Mouse (Mus musculus): Measurements from ENCODE around the gene Acss1. TPM values are rescaled to one million over a fixed set of nuclear protein-coding genes. Genes with fewer than 3 reads are reported as not detected.

Gene Acss1
- total RNA-seq, 4 experiments from 2014 or later: 18.3 to 24.5 (median 21.6) TPM

GRCm38 (mm10) chr2:150643726-150644415, 24.4 kb downstream of the Acss1 start:
- peak in 1 of 2 experiments; percentile 81 for DNase-seq (ENCODE audit: low spot score in 2 of 2)

- DNase-seq (ENCODE audit: low spot score in 2 of 2): no peak
Observed at GRCm38 (mm10) chr2:150643166-150643565, 25.1 kb downstream of the Acss1 start.

DNA sequence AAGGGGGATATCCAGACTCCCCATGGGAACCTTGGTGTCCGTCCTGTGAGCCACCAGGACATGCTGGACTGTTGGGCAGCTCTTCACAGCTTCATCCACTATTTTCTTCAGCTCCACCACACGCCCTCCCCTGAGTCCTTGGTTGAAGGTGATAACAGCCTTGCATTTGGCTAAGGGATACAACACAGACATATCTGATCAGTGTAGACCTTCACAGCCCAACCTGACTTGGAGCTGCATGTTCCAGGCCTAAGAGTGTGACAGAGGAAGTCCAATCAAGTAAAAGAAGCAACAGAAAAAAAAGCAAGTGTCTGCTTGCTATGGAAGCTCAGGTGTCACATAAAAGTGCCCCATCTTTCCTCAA, 29.9 kb downstream of the Acss1 start:
- DNase-seq (ENCODE audit: low spot score in 2 of 2): no peak

DNA sequence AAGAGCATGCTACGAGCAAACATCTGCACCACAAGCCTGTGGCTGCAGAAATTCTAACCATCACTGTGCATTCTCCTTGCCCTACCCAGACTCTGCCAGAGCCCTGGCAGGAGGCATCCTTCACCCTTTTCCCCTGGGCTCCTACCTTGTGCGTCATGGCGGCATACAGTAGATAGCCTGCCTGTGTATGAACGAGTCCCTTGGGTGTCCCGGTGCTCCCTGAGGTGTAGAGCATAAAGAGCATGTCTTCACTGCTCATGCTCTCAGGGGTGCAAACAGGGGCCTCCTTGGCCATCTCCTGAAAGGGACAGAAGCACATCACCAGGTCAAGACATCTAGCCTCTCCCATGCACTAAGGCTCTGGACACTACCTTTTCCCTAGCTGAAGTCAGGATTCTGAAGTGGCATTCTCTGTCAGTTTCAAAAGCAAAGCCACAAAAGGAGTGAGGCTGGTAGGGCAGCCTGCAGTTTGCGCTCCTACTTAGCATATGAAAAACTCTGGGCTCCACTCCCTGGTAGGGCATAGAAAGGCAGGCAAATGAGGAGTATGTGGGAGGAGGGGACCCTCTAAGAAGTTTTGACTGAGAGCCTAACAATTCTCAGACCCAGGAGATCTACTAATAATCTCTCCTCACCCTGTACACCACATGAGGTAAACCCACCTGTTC, 30.5 kb downstream of the Acss1 start:
- DNase-seq (ENCODE audit: low spot score in 2 of 2): no peak

DNA sequence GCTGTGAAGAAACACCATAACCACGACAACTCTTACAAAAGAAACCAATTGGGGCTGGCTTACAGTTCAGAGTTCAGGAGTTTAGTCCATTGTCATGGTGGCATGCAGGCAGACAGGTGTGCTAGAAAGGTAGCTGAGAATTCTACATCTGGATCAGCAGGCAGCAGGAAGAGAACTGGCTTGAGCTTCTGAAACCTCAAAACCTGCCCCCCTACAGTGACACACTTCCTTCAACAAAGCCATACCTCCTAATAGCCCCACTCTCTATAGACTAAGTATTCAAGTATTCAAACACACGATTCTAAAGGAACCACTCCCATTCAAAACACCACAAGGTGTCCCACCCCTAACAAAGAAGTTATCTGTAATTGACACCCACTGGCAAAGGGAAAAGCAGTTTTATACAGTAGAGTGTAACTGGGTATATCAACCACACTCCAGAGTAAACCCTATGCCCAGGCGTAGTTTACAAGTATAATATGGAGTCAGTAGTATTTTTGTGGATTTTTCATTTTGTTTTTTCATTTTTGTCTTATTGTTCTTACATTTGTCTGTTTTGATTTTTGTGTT, 32.3 kb downstream of the Acss1 start:
- no peak for DNase-seq (ENCODE audit: low spot score in 2 of 2)

DNA sequence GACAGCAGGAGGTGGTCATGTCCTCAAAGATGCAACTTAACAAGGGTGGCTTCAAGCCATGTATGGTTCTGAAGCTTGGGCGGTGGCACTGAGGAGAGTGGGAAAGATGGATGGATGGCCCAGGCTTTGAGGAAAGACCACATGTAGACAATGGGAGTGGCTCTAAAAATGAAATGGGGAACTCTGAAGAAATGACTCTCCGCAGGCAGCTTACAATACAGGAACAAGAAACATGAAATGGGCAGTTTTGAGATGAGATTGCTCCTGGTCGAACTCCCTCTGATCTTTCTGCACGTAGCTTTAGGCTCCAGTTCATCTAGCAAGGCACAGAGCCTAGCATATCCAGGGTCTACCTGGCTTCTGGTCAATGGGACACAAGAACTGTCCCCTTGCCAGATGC, 39.0 kb downstream of the Acss1 start:
- no peak for DNase-seq (ENCODE audit: low spot score in 2 of 2)

- no peak for DNase-seq (ENCODE audit: low spot score in 2 of 2)
Observed at GRCm38 (mm10) chr2:150627140-150627539, 41.2 kb downstream of the Acss1 start.

- DNase-seq (ENCODE audit: low spot score in 2 of 2): no peak
Observed at GRCm38 (mm10) chr2:150624926-150625325, 43.4 kb downstream of the Acss1 start.

DNA sequence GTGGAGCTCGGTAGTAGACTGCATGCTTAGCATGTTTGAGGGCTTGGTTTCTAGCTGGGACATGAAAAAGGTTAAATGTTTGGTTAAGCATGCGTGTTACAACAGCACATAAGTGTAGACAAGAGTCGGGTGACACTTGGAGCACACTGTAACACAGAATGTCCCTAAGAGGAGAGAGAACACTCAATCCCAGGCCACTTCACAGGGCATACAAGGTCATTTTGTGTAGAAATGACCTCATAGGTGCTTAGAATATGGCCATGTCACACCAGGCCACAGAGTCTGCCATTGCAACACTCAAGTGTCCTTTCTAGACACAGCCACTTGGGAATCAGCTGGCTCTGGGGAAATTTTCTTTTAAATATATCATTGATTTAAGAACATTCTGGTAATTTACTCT, 44.3 kb downstream of the Acss1 start:
- no peak for DNase-seq (ENCODE audit: low spot score in 2 of 2)

- no peak for DNase-seq (ENCODE audit: low spot score in 2 of 2)
Observed at GRCm38 (mm10) chr2:150621698-150622097, 46.6 kb downstream of the Acss1 start.

DNA sequence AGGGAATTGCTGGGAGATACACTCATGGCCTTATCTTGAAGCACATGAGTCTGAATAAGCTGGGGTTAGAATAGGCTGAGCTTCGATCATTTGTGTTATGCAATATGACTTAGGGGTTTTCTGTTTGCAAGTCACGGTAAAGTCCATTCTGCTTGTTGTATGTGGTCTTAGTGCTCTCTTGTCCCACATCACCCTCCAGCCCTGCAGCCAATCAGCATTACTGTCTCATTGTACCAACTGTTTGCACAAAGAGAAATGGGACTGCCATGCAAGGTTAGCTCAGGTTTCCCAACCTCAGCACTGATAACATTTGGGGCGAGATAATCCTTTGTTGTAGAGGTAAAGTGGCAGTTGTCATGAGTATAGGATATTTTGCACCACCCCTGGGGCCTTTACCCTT, 58.2 kb downstream of the Acss1 start:
- no peak for DNase-seq (ENCODE audit: low spot score in 2 of 2)

GRCm38 (mm10) chr2:150608872-150609560, 59.3 kb downstream of the Acss1 start:
- peak; percentile 43 to 46 for DNase-seq (ENCODE audit: low spot score in 2 of 2)

DNA sequence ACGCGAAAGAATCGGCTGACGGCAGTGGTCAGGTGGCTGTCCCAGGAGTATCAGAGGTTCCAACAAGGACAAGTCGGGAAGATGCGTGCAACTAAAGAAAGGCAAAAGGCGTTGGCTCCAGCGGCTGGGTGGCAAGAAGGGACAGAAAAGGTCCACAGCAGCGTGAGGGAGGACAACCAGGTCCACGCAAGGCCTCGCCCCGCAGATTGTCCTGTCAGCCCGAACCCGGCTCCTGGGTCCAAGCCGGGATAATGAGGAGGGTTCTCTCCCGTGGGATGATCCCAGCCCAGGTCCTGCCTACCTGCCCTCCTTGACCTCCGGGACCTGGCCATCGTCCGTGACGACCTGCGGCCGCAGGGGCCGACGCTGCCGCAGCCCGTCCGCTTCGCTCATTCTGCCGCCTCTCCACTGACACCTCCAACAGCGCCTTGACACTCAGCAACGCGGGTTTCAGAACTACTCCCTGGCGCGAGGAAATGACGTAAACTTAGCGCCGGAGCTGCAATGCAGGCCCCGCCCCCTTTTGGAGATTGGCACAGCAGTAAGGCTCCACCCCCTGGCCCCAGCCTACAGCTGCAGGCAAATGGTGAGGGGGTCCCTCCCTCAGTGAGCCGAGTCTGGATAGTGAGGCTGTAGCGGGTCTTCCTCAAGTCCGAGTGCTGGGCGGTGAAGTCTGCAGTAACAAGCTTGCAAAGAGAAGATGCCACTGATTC, 60.1 kb downstream of the Acss1 start, which contains the start of gene Apmap:
TSS of gene Apmap (minus strand) at position 481 of the 713 bp plus-strand sequence.
- DNase-seq (ENCODE audit: low spot score in 2 of 2): peak; percentile 94 to 95

GRCm38 (mm10) chr2:150607086-150607485, 61.2 kb downstream of the Acss1 start:
- DNase-seq (ENCODE audit: low spot score in 2 of 2): no peak

- DNase-seq (ENCODE audit: low spot score in 2 of 2): no peak
Observed at GRCm38 (mm10) chr2:150604802-150605201, 63.5 kb downstream of the Acss1 start.

DNA sequence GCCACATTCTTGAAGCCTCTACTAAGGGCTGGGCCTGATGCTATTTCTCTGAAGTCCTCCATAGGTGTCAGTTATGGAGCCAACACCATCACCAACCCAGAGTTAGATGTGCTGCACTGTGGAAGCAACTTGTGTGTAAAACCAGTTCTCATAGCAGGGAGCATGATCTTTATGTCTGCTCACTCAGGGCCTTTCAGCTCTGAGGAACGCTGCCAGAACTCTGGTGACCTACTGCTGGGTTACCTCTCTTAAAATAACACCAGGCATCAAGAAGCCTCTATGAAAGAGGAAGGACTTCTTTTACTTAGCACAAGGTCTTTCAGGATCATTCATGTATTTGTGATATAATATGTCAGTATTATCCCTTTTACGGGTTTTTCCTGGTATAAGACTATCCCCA, 66.1 kb downstream of the Acss1 start:
- no peak for DNase-seq (ENCODE audit: low spot score in 2 of 2)

GRCm38 (mm10) chr2:150600263-150600662, 68.0 kb downstream of the Acss1 start:
- no peak for DNase-seq (ENCODE audit: low spot score in 2 of 2)

- DNase-seq (ENCODE audit: low spot score in 2 of 2): no peak
Observed at GRCm38 (mm10) chr2:150595411-150596190, 72.7 kb downstream of the Acss1 start.

GRCm38 (mm10) chr2:150589076-150589475, 79.2 kb downstream of the Acss1 start:
- DNase-seq (ENCODE audit: low spot score in 2 of 2): no peak

DNA sequence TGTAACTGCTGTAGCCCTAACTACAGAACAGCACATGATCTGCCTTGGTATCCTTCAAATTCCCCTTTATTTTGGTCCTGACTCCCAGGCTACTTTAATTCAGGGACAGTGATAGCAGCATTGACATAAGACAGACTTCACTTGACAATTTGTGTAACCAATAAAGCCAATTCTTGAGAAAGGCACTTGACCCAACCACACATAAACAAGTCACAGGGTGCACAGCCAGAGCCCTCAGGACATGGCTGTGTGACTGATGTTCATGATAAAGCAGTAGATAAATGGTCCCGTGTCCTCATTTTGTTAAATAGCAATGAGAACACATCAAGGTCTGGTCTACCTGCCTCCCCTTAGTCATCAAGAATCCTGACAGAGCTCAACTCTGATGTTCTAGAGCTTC, 88.7 kb downstream of the Acss1 start:
- DNase-seq (ENCODE audit: low spot score in 2 of 2): no peak

- DNase-seq (ENCODE audit: low spot score in 2 of 2): no peak
Observed at GRCm38 (mm10) chr2:150578603-150579002, 89.7 kb downstream of the Acss1 start.
